Mouse (Mus musculus): ENCODE measurements around the gene Gfi1b.

Gfi1b gene

Small RNA genes within 50 kb of the gene (microRNA-seq; reads per million reads assigned to microRNA genes)
- gene Gm22824: 0 reads per million in 2 experiments

Data from adrenal gland (tissue).